Mouse (Mus musculus) layer of hippocampus, postnatal 14 days (tissue): ENCODE measurements around the gene Lin54. TPM values are rescaled to one million over a fixed set of nuclear protein-coding genes. Genes with fewer than 3 reads are reported as not detected.

Experiments
- DNase-seq, 2 experiments: peaks; one replicate each; pipeline ENCODE4 v3.0.0; 2021 to 2022; ENCODE audit warnings: low spot score in 2 of 2, mixed read lengths in 1 of 2
- long read RNA-seq, 2 experiments: library from polyadenylated mRNA; stranded (forward); transcript quantifications; one replicate each; pipeline ENCODE4 v2.0.0; 2021
- total RNA-seq, 2 experiments: library from RNA; stranded (reverse); gene quantifications; 2 replicates each; pipeline ENCODE4 v1.2.3; 2021

Lin54 gene
- total RNA-seq, result 10 to 100 TPM; 14.0 to 17.9 TPM
- long read RNA-seq, experiment 1, full-length matches to known transcripts, result 6 of 9 reads
- long read RNA-seq, experiment 1, partial matches to known transcripts, result 2 of 9 reads
- long read RNA-seq, experiment 1, other reads (novel, unspliced or antisense), result 1 of 9 reads
- long read RNA-seq, experiment 2, full-length matches to known transcripts, result 7 of 9 reads
- long read RNA-seq, experiment 2, partial matches to known transcripts, result 2 of 9 reads
- long read RNA-seq, experiment 2, other reads (novel, unspliced or antisense), result 0 of 9 reads

DNA sequence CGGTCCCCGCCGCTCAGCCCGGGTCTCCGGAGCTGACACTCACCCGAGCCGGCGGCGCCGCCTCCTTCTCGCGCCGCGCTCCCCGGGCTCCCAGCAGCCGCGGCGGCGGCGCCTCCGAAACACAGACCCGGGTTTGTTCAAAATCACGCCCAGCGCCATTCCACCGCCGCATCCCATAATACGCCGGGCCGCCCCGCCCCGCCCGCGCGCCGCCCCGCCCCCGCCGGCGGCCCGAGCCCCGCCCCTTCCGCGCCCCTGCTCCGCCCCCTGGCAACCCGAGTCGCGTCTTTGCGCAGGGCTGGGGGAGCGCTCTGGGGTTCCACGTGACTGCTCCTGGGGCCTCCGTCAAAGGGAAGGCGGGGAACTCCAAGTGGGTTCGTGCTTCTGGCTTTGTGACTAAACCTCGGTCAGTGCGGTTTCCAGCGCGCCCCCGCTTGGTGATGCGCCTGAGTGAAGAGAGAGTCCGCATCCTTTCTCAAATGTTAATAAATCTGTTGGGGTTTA lies at the start of gene Lin54:
Lin54 (minus strand) TSS at position 182 of the 504 bp plus-strand sequence.
- peak; percentile 83 to 92 for DNase-seq

DNA sequence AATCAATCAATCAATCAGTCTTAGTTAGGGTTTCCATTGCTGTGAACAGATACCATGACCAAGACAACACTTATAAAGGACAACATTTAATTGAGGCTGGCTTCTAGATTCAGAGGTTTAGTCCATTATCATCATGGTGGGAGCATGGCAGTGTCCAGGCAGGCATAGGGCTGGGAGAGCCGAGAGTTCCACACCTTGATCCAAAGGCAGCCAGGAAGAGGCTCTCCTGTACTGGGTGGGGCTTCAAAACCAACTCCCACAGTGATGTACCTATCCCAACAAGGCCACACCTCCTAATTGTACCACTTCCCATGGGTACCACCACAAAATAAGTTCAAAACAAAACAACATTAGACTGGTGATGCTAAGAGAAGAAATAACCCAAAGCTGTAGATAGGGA lies 49.7 kb upstream of the Lin54 start:
- no peak for DNase-seq

- no peak for DNase-seq
Measured at GRCm38 (mm10) chr5:100549311-100549710, 48.9 kb upstream of the Lin54 start.

DNA sequence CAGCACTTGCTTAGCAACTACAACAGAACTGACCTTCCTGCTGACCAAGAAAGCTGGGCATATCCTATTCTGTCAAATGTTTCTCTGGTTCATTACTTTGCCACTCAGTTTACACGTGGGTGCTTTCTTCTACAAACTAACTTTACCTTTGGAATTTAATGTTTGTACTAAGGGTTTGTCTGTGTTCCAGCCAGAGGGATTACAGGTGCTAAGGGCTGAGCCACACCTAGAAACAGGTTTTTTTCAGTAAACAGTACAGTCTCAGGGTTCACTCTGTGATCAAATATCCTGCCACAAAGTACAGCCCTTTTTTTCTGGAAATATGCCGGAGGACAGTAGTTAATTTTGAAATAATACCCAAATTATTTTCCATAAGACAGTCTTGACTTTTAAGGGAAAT lies 47.8 kb upstream of the Lin54 start:
- no peak for DNase-seq

- no peak for DNase-seq
Measured at GRCm38 (mm10) chr5:100546294-100547080, 46.0 kb upstream of the Lin54 start.

- DNase-seq, result no peak
Measured at GRCm38 (mm10) chr5:100536638-100537037, 36.2 kb upstream of the Lin54 start.

- no peak for DNase-seq
Measured at GRCm38 (mm10) chr5:100535826-100536225, 35.4 kb upstream of the Lin54 start.

GRCm38 (mm10) chr5:100526164-100526563 lies 25.7 kb upstream of the Lin54 start:
- DNase-seq, result peak in 1 of 2 experiments; percentile 41

DNA sequence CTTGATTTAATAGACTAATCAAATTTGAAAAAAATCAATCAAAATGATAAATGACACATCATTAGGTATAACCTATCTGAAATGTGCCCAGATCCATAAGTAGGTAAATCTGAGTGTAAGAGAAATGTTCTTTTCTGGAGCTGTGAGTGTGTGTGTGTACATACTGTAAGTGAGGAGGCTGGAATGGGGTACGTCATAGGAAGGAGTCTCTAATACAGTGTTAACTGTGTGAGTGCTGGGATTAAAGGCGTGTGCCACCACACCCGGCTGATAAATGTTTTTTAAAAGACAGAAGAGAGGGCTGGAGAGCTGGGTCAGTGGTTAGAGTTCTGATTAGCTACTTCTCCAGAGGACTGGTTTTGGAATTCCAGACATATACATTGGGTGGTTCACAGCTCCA lies 25.2 kb upstream of the Lin54 start:
- DNase-seq, result no peak

GRCm38 (mm10) chr5:100524921-100525320 lies 24.5 kb upstream of the Lin54 start:
- DNase-seq, result no peak

DNA sequence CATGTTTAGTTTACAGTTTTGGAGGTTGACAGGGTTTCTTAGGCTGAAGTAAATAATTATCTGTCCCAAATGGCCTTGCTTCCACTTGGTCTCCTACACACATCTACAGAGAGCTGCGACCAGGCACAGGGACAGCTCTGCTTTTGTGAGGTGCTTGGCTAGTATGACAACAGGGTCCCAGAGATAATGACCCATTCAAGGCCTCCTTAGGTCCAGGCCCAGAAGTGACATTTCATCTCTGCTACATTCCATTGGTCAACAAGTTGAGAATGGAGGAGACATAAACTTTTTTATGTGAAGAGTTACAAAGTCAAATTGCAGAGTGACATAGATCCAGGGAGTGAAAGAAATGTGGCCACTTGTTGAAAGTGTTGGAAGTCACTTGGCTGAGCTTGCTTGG lies 22.9 kb upstream of the Lin54 start:
- no peak for DNase-seq

GRCm38 (mm10) chr5:100520223-100520622 lies 19.8 kb upstream of the Lin54 start:
- no peak for DNase-seq

DNA sequence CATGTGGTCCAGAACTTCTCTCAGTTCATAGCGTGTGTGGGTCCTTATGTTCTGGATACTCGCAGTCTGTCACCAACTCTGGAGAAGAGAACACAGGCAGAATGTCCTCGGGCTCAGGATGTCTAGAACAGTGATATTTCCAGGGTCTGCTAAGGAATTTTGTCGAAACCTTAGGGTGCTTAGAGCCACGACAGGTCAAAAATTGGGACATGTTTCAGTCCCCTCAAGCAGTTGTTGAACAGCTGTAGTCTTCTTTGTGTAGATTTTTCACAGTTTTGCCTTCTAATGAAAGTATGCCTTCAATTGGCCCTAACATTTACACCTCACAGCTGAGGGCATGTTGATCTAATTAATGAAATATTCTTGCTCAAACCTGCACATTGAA lies 18.6 kb upstream of the Lin54 start:
- DNase-seq, result no peak

DNA sequence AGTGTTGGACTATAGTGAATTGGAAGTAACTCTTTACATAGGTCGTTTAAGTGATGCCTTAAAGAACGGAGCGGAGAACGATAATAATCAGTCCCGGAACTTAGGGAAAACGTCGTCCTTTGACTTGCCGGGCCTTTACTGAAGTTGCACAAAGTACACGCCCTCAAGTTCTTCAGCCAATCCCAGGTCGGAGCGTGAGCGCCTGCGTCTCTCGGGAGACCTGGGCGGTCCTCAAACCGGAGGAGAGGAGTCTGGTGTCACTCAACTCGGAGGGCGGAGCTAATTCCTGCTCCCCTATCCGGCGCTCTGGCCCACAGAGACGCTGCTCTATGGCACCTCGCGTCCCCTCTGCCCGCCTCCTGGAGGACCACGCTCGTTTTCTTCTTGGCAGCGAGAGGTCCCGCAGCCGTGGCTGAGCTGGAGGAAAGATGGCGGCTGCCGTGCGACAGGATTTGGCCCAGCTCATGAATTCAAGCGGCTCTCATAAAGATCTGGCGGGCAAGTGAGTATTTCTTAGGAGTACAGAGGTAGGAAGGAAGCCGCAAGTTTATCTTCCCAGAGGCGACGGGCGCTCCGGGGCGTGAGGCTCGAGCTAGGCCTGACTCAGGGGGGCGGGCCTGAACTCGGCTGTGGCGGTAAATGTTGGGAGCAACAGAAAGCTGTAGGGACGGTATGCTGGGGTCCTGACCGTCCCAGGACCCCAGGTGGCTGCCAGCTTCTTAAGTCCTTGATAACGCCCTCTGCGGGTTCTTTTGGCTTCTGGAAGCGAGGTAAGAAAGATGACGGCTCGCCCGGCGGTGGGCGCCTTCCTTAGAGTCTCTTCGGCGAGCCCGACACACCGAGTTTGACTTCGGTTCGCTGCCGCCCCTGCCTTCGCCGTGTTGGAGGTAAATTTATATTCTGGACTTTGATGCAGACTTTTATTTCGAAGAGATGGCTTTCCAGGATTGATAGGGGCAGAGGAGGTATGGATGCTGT lies 17.9 kb upstream of the Lin54 start, which contains the start of gene Cops4:
Cops4 (plus strand) TSS at position 261 of the 978 bp plus-strand sequence.
- DNase-seq, result peak; percentile 91 to 98

- no peak for DNase-seq
Measured at GRCm38 (mm10) chr5:100512576-100512975, 12.1 kb upstream of the Lin54 start.

DNA sequence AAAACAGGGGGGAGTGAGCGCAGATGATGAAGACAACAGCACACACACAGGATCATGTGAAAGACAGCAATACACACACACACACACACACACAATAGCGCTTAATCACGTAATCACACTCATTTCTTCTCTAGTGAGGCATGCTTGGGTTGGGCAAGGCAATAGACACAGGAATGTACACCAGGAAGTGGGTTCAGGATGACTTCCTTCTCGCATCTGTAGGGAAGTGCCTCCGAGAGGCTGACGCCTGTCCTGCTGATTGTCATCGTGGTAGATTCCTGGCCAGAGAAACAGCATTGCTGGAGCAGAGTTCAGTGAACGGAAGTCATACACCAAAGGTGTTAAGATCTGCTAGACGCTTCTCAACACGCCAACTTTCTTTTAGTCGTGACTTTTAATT lies 8.8 kb upstream of the Lin54 start:
- no peak for DNase-seq

DNA sequence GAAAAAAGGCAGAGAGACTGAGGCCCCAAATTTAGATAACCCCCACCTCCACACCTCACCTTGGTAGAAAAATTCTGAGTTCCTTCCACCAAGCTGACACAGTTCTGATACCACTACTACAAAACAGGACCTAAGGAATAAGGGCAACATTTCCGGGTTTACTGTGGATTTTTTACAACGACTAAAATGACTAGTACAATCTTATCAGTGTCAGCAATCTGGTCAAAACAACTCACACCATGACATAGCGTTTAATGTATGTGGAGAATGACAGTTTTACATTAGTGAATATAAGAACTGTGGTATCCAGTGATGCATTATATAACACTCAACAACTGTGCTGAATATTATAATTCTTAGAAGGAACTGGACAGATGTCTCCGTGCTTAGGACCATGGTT lies 828 bp upstream of the Lin54 start:
- no peak for DNase-seq

DNA sequence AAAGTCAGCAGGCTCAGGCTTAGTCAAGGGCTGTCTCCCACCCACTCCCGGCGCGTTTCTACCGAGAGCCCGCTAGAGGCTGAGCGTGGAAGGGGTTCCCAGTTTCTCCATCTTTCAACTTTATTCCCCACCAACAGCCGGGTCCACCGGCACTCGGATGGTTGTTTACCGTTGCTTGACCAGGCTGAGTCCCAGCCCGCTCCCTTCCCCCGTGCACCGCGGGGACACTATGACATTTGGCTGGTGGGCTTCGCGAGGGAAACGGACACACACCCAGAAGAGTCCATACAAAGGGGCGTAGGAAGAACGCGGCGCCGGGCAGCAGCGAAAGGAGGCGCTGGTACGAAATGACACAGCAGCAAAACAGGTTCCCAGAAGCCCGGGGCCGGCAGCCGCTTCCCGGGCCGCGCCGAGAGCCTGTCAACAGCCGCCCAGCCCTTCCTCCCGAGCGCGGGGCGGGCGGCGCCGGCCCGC lies 571 bp downstream of the Lin54 start:
- DNase-seq, result peak; percentile 29 to 43

DNA sequence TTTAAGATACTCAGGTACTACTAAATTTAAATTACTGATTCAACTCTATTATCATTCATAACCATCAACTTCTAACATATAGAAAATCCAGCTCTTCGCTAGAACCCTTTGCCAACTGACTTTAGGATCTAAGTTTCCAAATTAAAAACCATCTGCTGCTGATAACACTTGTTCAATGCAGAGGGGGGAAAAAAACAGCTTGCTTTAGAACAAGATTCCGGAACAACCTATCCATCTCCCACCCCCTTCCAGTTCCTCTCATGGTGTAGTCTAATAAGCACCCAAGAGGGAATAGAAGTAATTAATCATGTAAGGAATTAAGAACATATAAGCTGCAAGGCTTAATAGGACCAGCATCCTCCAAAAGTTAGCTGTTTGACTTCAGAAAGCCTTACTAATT lies 1.2 kb downstream of the Lin54 start:
- DNase-seq, result no peak

GRCm38 (mm10) chr5:100498436-100499180 lies 1.8 kb downstream of the Lin54 start:
- peak; percentile 51 to 74 for DNase-seq
